Mouse (Mus musculus) heart, embryonic 10.5 days (tissue): ENCODE results near the gene Rtl4. TPM values are rescaled to one million over a fixed set of nuclear protein-coding genes. Genes with fewer than 3 reads are reported as not detected.

ENCODE experiments used
- DNase-seq: peaks from one replicate; pipeline ENCODE4 v3.0.0-alpha.2; 2017; ENCODE audit warnings: low spot score
- H3K27ac ChIP-seq: fragments of 300-500 bp; sonication (generic); 2 replicates; pipeline ENCODE4 v1.5.1; 2016; ENCODE audit warnings: mild to moderate bottlenecking
- H3K27me3 ChIP-seq: fragments of 300-500 bp; sonication (generic); 2 replicates; pipeline ENCODE4 v1.6.1; 2016; ENCODE audit warnings: mild to moderate bottlenecking; ENCODE audit not compliant: poor library complexity, insufficient read depth, severe bottlenecking
- H3K36me3 ChIP-seq: fragments of 300-500 bp; sonication (generic); 2 replicates; pipeline ENCODE4 v1.6.1; 2016; ENCODE audit warnings: mild to moderate bottlenecking, moderate library complexity
- H3K4me1 ChIP-seq: fragments of 300-500 bp; sonication (generic); 2 replicates; pipeline ENCODE4 v1.6.1; 2016; ENCODE audit warnings: mild to moderate bottlenecking
- H3K4me3 ChIP-seq: fragments of 300-500 bp; sonication (generic); 2 replicates; pipeline ENCODE4 v1.5.1; 2016; ENCODE audit warnings: mild to moderate bottlenecking, moderate library complexity
- H3K9me3 ChIP-seq: fragments of 300-500 bp; sonication (generic); 2 replicates; pipeline ENCODE4 v1.6.1; 2016; ENCODE audit warnings: mild to moderate bottlenecking, moderate library complexity
- WGBS: fragments of 180-500 bp; shearing (Covaris S2); methylation state at CpG from one replicate; pipeline ENCODE4 v1.1.7; 2016; 5-methylcytosine and 5-hydroxymethylcytosine counted together
- microRNA counts: library from miRNA; unstranded; fragments of <30 nt; microRNA quantifications from one replicate; lab custom pipeline; 2017
- microRNA-seq: library from miRNA; unstranded; fragments of <30 nt; microRNA quantifications from one replicate; pipeline ENCODE4, GENCODE M21; 2017
- polyA plus RNA-seq: library from polyadenylated mRNA; unstranded; fragments of >200 nt; fragmentation: Nextera tagmentation; extraction: Ambion mirVana; gene quantifications from 2 replicates; pipeline ENCODE4 v1.2.1, GENCODE M21; 2016

Rtl4 gene
- polyA plus RNA-seq, 1 experiment from 2014 or later, result 0.72 TPM

- Histone ChIP-seq H3K4me1 (no peaks in the 10 kb centered on the region), H3K36me3 (no peaks in the 10 kb centered on the region), H3K27me3 (no peaks in the 10 kb centered on the region), H3K27ac (no peak overlapping the region), H3K4me3 (no peak overlapping the region), H3K9me3 (no peaks in the 10 kb centered on the region)
- WGBS, result 70% methylated on average over 3 of the region's 3 CpGs
- no peak for DNase-seq
Measured at GRCm38 (mm10) chrX:145090360-145090759, 401.7 kb downstream of the Rtl4 start.

- no peaks in the 10 kb centered on the region for H3K36me3 ChIP-seq
- no peaks in the 10 kb centered on the region for H3K4me1 ChIP-seq
- H3K27me3 ChIP-seq, result no peaks in the 10 kb centered on the region
- no peak overlapping the region for H3K4me3 ChIP-seq
- no peaks in the 10 kb centered on the region for H3K9me3 ChIP-seq
- DNase-seq, result no peak
- H3K27ac ChIP-seq, result no peak overlapping the region
- WGBS, result 84% methylated on average over 2 of the region's 2 CpGs
Measured at GRCm38 (mm10) chrX:145090964-145091363, 402.3 kb downstream of the Rtl4 start.

MicroRNAs encoded within 50 kb of the gene (microRNA counts, 519-probe panel; counts per million panel counts)
- microRNA mmu-miR-3472 (lab: Ali Mortazavi, UCI), result not detected

Small RNA genes within 50 kb of the gene (microRNA-seq; reads per million reads assigned to microRNA genes)
- gene Mir3472, result not detected

Other genes with a start within 250 kb of the Rtl4 start
- 0.12 and 0.21 TPM in 2 replicates for gene Trpc5os, start 232.3 kb upstream of the Rtl4 start, polyA plus RNA-seq
- gene Trpc5, start 727 bp upstream of the Rtl4 start, polyA plus RNA-seq, result 0.24 and 0.44 TPM in 2 replicates